Mouse (Mus musculus): ENCODE measurements around the gene Qk.

- TF ChIP-seq CTCF (IDR thresholded peaks at IDR 0.05; ENCODE audit: low read depth) (no peak), EP300 (IDR thresholded peaks at IDR 0.05; ENCODE audit: low read depth) (no peak)
Measured at GRCm38 (mm10) chr17:10198662-10199061, 121.0 kb downstream of the Qk start.
